Mouse (Mus musculus) liver, postnatal 0 days (tissue): ENCODE results near the gene Olfr54.

Experiments
- CTCF ChIP-seq: sonication (generic); IDR thresholded peaks from 2 replicates; pipeline ENCODE4 v1.5.1; 2016; ENCODE audit warnings: antibody characterized with exemption, low read depth
- EP300 ChIP-seq: IDR thresholded peaks from 2 replicates; pipeline ENCODE4 v1.6.1; 2016; ENCODE audit warnings: antibody characterized with exemption, low read depth, mild to moderate bottlenecking

- no peak for TF ChIP-seq CTCF
- no peak for TF ChIP-seq EP300
These were observed 47.8 kb upstream of the Olfr54 start, which contains the start of gene Olfr1378 for GRCm38 (mm10) chr11:50966230-50966629.
